Mouse (Mus musculus) c-Kit-positive CD71-negative TER-119-negative erythroid progenitor cells, embryonic 14.5 days (primary cell): ENCODE data around the gene Ltbp2.

ENCODE experiments used
- DNase-seq: peaks from one replicate; pipeline ENCODE4 v3.0.0-alpha.2; 2013; ENCODE audit warnings: low read depth

Ltbp2 gene

GRCm38 (mm10) chr12:84839965-84840364 is 36.4 kb downstream of the Ltbp2 start:
- no peak for DNase-seq

DNA sequence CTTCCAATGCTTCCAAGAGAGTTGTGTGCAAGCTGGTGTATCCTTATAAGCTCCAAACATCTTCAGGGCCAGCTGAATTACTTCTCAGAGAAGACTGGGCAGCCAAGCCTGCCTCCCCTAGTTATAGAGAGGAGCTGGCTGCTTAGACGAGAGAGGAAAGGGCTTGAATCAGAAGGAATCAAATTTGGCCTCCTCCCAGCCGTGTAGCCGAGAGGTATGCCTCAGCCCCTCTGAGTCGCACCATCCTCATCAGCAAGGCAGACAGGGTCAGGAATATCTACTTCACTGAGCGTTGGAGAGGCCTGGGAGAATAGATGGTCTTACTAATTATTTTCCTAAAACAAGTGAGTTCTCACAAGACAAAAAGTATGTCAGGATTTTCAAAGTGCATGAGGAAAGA is 40.7 kb downstream of the Ltbp2 start:
- no peak for DNase-seq

GRCm38 (mm10) chr12:84834773-84835172 is 41.6 kb downstream of the Ltbp2 start:
- DNase-seq, result no peak

- no peak for DNase-seq
Measured at GRCm38 (mm10) chr12:84831648-84832047, 44.7 kb downstream of the Ltbp2 start.

GRCm38 (mm10) chr12:84831141-84831540 is 45.2 kb downstream of the Ltbp2 start:
- DNase-seq, result no peak

DNA sequence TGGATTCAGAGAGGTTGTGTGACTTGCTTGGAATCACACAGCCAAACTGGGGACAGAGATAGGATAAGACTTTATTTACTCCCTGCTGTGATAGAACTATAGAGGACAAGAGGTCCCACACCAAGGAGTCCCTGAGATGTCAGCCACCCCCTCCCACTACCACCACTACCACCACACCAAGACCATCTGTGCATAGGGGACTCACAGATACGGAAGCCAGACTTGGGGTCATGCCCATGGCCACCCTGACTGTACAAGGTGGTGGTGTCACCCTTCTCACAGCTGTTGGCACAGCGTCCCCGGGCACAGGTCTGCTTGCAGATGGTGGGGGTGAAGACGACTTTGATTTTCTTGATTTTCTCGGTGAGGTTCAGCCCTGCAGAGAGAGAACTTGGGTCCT is 45.9 kb downstream of the Ltbp2 start:
- DNase-seq, result no peak

DNA sequence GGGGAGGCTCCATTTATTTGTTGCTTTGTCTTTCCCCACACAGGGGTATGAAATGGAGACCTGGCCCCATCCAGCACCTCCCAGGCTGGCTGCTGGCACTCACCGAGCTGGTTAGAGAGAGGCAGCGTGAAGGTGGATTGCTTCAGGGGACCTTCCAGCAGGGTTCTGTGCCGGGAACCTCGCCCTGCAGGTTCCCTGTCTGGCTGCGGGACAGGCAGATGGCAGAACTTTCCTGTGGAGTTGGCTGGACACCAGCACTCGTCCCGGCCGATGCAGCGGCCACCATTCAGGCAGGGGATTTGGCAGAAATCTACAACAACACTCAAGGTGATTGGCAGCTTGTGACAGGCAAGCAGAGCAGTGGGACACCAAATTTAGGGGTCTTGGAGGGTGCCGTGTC is 46.4 kb downstream of the Ltbp2 start:
- DNase-seq, result no peak

GRCm38 (mm10) chr12:84829109-84829724 is 47.1 kb downstream of the Ltbp2 start:
- DNase-seq, result no peak

DNA sequence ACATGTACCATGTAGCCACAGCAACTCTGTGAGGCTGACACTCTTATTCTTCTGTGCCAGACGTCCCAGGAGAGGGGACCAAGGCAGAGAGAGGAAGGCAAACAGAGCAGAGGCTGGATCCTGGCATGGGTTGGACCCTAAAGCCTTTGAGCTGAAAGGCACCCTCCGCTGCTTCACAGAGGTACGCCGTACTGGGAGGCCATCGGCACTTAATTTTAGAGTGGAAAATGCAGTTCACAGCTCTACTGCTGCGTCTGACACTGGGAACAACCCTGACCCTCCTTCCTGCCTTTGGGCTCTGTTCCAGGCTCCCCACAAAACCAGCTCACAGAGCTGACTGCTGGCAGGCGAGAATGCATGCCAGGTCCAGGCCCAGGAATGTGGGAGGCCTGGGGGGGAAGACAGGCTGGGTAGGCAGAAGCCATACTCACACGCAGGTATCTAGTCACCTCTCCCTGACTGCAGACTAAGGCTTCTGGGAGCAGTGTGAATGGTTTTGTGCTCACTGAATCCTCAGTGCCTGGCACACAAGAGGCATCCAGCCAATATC is 48.9 kb downstream of the Ltbp2 start:
- DNase-seq, result no peak

DNA sequence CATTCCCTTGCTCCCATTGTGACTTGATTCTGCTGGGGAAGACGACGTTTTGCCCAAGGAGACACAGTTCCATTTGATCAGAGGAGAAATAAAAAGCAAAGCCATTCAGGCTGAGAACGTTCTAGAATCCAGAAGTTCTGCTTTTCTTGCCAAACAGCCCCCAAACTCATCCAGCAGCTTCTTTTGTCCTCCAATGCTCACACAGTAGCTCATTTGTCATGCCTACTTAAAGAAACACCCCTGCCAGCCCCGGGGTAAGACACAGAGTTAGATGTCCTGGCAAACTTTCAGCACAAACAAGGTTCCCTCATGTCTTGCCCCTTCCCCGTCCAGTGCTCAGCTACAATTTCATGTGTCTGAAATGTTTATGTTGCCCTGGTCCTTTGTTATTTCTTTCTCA is 52.1 kb downstream of the Ltbp2 start:
- DNase-seq, result no peak

DNA sequence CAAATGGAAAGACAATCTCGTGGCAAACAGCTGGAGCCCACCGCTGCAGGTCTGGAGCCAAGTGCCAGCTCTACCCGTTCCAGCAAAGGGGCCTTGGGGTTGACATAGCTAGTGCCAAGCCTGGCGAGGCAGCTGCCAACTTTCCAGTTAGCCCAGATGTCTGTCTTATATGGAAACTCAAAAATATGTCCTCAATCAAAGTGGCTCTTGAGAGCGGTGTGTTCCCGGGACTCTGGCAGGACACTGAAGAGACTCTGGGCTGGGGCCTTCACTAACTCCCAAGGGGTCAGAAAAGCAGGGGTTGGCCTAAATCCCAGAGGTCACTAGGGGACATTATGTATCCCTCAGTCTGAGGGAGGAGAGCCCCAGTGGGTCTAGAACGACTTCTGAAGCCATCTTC is 52.7 kb downstream of the Ltbp2 start:
- DNase-seq, result no peak

DNA sequence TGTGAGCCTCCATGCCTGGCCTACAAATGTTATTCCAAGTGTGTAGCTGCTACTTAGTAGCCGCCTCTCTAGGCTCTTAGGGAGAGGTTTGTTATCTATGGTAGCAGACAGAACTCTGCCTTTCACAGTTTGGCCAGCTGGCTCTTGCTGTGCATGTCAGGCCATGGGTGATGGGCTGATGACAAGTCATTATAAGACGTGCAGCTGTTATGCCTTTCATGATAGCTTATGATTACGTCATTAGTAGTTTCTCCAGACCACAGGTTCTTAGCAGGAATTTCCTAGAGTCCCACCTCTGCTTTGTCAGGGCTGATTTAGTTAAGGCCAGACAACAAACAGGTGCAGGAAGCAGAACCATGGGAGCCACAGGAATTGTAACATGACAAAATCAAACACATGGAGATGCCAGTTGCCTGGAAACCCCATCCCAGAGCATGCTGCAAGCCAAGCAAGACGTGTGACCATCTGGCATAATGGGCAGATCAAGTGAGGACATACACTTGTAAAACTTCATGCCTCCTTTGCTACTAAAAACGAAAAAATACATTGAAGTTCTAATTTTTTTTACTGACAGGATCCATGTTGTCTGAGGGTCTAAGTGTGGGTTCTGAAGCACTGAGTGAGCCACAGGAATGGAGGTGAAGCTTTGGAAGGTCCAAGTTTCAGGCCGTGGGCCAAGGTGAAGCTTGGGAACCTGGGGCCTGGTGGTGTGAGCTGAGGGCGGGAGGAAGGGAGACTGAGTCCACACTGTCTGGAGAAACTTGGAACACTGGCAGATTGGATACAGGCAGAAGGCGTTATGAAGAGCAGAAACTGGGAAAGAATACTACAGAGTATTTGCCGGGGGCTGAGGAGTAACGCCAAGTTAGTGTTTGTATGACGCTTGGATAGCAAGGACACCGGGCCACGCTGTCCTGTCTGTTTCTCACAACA is 56.8 kb downstream of the Ltbp2 start:
- no peak for DNase-seq

- DNase-seq, result no peak
Measured at GRCm38 (mm10) chr12:84818496-84818895, 57.8 kb downstream of the Ltbp2 start.

DNA sequence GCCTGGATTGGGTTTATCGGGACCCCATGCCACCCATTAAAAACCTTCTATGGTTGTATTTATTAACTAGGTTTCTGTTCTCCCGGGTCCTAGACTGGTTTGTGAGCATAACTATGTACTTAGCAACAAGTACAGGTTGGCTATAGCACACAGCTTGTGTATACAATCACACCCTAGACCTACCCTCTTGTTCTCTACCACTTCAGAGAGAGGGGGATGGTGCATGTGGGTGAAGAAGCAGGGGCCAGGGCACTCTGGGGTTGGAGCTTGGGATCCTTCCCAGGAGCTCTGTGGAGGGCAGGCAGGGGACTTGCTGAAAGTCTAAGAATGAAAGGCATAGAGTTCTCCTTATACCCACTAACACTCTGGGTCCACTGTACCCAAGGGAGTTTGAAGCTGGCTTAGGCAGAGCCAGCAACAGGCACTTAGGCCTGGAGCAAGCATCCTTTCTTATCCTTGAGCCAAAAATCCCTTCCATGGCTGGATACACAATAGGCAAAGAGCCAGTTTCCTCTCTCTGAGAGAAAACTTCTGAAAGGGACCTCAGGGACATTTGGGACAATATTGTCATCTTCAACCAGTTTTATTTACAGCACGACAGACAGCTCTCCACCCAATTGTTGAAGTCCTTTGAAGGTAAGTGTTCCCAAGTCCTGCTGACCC is 61.5 kb downstream of the Ltbp2 start:
- DNase-seq, result no peak

DNA sequence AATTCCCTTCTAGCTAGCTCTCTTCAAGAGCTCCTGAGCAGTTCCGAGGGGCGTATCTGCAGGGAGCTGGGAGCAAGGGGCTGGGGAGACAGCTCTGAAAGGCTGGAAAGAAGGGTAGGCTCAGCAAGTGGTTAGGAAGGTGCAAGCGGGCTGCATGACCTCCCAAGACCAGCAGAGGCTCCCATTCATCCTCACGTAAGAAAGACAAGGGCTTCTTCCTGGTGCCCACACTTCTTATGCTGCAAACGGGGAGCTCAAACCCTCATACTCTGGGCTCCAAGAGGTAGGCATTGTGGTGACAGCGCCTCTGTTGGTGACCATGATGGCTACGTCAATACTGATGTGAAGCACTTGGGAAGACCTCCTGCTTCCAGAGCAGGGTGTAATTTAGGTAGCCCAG is 62.6 kb downstream of the Ltbp2 start:
- DNase-seq, result no peak

- DNase-seq, result no peak
Measured at GRCm38 (mm10) chr12:84812004-84812403, 64.3 kb downstream of the Ltbp2 start.

DNA sequence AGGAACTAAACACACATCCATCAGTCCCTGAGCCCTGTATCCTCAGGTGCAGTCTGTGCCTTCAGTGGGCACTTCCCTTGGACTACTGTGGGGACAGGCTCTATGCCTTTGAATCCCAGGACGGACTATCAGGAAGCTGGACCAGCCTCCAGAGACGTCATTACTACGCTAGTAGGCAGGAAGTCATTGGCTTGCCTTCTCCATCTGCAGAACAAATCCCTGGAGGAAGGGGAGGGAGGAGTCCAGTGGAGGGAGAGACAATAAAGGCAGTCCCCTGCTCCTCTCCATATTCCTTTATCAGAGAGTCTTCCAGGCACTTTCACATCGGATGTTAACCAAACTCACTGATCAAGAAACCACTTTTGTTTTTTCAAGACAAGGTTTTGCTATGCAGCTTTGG is 64.8 kb downstream of the Ltbp2 start:
- no peak for DNase-seq

DNA sequence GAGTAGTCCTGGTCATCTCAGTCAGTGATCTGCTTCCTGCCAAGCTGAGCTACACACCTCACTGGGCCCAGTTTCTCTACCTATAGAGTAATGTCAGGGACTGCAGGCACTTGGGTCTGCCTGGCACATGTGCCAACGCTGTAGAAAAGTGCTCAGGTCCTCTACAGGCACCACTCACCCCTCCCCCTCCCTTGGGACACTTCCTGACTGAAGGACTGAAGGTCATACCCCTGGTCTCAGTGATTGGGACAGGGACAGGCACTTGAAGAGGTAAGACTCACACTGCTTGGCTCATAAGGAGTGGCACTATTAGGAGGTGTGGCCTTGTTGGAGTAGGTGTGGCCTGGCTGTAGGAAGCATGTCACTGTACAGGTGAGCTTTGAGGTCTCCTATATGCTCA is 65.5 kb downstream of the Ltbp2 start:
- DNase-seq, result no peak

DNA sequence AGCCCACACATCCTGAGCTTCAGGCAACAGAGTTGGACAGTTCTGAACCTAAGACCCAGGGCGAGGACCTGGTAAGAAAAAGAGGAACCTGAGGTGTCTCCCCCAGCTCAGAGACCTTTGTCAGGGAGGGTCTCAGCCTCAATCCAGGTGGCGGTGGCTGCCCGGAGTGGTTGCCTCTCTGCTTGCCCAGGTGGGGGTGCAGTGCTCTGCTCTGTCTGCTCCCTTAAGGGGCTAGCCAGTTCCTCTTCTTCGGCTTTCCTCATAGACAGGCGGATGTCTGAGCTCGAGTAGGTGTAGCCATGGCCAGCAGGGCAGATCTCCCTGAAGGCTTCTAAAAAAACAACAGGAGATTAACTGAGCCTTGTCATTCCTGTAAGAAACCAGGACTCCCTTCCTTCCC is 67.3 kb downstream of the Ltbp2 start:
- DNase-seq, result no peak

GRCm38 (mm10) chr12:84807351-84807750 is 69.0 kb downstream of the Ltbp2 start:
- no peak for DNase-seq

GRCm38 (mm10) chr12:84806726-84807125 is 69.6 kb downstream of the Ltbp2 start:
- no peak for DNase-seq

DNA sequence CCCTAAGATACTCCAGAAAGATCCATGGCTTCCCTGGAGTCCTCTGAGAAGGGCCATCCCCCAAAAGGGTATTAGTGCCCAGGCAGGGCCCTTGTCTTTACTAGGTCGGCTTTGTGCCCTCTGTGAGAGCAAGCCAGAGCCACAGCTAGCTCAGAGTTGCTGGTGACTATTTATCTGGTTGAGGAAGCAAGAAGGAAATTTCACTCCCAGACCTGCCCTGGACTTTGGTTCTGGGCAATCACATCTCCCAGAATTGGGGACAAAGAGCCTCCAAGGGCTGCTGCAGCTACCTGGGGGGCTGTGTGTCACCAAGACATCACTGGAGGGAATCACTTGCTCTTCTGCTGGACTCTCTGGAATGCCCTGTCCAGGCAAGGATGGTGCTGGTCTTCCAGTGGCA is 70.3 kb downstream of the Ltbp2 start:
- no peak for DNase-seq
